Mouse (Mus musculus) intestine, embryonic 16.5 days (tissue): Measurements from ENCODE around the gene Rnf4. TPM values are rescaled to one million over a fixed set of nuclear protein-coding genes. Genes with fewer than 3 reads are reported as not detected.

Experiments used
- ATAC-seq: fragments of 200-750 bp; cut with Nextera tagmentation; 2 replicates; pipeline ENCODE4 v1.8.0; 2017; ENCODE audit warnings: moderate TSS enrichment, moderate library complexity
- H3K27ac ChIP-seq: fragments of 300-500 bp; sonication (generic); 2 replicates; pipeline ENCODE4 v1.5.1; 2014; ENCODE audit warnings: mild to moderate bottlenecking, low read length
- H3K27me3 ChIP-seq: fragments of 300-500 bp; sonication (generic); replicated peaks from 2 replicates; pipeline ENCODE4 v1.6.1; 2014; ENCODE audit warnings: low read length, control low read depth, mixed read lengths; ENCODE audit not compliant: control insufficient read depth, insufficient read depth
- H3K36me3 ChIP-seq: fragments of 300-500 bp; sonication (generic); 2 replicates; pipeline ENCODE4 v1.6.1; 2014; ENCODE audit warnings: low read length, control low read depth; ENCODE audit not compliant: control insufficient read depth, insufficient read depth
- H3K4me1 ChIP-seq: fragments of 300-500 bp; sonication (generic); 2 replicates; pipeline ENCODE4 v1.6.1; 2014; ENCODE audit warnings: low read length, control low read depth, mixed read lengths; ENCODE audit not compliant: control insufficient read depth, insufficient read depth
- H3K4me2 ChIP-seq: fragments of 300-500 bp; sonication (generic); 2 replicates; pipeline ENCODE4 v1.6.1; 2014; ENCODE audit warnings: low read depth, low read length, control low read depth
- H3K4me3 ChIP-seq: fragments of 300-500 bp; sonication (generic); 2 replicates; pipeline ENCODE4 v1.5.1; 2014; ENCODE audit warnings: mild to moderate bottlenecking, low read length
- H3K9ac ChIP-seq: fragments of 300-500 bp; sonication (generic); 2 replicates; pipeline ENCODE4 v1.6.1; 2014; ENCODE audit warnings: low read depth, low read length
- H3K9me3 ChIP-seq: fragments of 300-500 bp; sonication (generic); 2 replicates; pipeline ENCODE4 v1.6.1; 2016; ENCODE audit warnings: low read length, control low read depth; ENCODE audit not compliant: control insufficient read depth
- WGBS: fragments of 180-500 bp; shearing (Covaris S2); extraction: QIAGEN DNeasy Blood & Tissue Kit; methylation state at CpG from one replicate; pipeline ENCODE4 v1.1.7; 2014; 5-methylcytosine and 5-hydroxymethylcytosine counted together
- polyA plus RNA-seq: library from polyadenylated mRNA; unstranded; fragments of >200 nt; fragmentation: Nextera tagmentation; extraction: Ambion mirVana; gene quantifications from 2 replicates; pipeline ENCODE4 v1.2.1, GENCODE M21; 2015

Rnf4 gene
- 133 and 143 TPM in 2 replicates for polyA plus RNA-seq

DNA sequence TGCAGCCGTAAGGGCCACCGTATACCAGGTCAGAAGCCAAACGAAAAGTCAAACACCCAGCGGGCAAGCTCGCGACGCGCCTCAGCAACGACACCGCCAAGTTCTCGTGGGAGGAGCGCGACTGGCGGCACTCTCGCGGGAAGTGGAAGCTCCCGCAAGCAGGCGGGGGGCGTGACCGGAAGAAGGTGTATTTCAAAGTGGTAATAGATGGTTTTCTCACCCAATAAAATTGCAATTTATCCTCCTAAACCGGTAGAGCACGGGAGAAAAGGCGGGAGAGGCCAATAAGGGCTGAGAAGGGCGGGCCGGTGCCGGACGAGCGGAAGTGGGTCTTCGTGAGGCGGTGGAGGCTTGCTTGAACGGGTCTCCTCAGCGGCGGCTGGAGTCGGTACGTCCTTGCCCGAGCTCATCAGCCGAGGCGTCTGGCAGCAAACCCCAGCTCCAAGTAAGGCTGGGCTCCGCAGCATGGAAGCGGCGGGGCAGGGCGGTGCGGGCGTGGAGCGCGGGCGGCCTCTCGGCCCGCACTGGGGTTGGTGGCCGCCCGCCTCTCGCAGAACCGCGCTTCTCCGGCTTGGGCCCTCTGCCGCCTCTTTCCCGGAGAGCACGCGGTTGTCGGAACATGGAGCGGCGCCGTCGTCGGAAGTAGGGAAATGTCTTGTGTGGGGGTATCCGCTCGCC lies at the start of gene Rnf4:
TSS of gene Rnf4 (plus strand) at position 193 of the 678 bp plus-strand sequence.
- WGBS: under 1% methylated on average over 67 of the region's 67 CpGs
- no peaks in the 10 kb centered on the region for H3K27me3 ChIP-seq

DNA sequence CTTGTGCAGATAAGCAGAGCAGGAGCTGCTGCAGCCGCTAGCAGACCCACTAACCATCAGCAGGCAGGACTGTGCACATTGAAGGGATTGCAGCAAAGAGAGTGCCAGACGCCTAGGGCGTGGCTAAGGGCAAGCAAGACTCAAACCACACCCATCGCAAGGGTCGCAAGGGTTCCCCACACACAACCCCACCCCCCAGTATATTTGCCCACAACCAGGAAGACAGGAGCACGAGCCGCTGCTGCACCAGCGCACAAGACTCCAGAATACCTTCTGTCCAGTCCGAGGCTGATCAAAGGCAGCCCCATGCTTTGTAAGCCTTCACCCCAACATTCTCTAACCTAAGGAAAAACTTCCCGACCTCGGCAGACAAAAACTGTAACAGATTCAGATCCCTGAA lies 49.6 kb upstream of the Rnf4 start:
- WGBS: 5% methylated on average over 11 of the region's 11 CpGs
- Histone ChIP-seq H3K27ac (no peak overlapping the region), H3K4me1 (peaks cover 12% of the 10 kb centered on the region; the same call in 1 of the 2 replicates), H3K9ac (no peak overlapping the region), H3K36me3 (no peaks in the 10 kb centered on the region), H3K4me2 (peak overlapping the region; percentile 91), H3K9me3 (no peaks in the 10 kb centered on the region), H3K27me3 (peaks cover 40% of the 10 kb centered on the region), H3K4me3 (peak overlapping the region; percentile 53)
- ATAC-seq: no peak

More for the DNA sequence above, at the start of gene Rnf4:
- Histone ChIP-seq H3K36me3 (no peaks in the 10 kb centered on the region), H3K4me3 (peak within 1 kb of the TSS; percentile 98), H3K4me1 (peaks cover 9% of the 10 kb centered on the region), H3K9ac (peak within 1 kb of the TSS; percentile 99), H3K27ac (peak within 1 kb of the TSS; percentile 97), H3K9me3 (no peaks in the 10 kb centered on the region), H3K4me2 (peak within 1 kb of the TSS; percentile 79)
- peak; percentile 98 for ATAC-seq

DNA sequence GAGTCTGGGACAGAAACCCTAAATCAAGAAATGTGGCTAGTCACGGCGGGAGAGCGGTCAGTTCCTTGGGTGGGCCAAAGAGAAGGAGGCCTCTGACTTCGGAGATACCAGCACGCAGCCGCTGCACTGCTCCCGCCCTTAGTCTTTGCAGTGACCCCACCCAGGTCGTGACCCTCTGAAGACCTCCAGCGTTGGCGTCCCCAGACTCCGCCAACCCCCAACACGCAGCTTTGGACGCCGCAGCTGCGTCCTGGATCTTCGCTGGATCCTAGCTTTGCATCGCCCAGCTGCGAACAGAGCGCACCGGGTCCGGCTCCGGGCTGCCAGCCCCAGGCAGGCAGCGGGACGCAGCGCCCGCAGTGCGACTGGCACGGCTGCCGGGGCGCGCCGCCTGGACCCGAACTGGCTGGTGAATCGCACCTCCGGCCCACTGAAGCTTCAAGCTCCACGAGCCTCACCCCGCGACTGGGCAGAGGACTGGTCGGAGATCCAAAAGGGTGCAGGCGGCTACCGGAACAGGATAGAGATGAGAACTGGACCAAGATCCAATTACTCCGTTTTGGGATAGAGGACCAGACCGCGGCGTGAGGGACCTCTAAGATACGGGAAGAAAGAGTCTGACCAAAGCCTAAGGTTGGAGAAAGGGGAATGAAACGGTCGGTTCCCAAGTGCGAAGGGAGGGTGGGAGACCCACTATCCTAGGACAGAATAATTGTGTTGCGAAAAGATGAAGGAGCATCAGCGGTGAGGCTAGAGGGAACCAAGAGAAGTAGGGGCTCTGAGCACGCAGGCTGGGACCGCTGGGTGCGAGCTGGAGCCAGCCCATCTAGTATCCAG lies 48.9 kb upstream of the Rnf4 start:
- H3K4me2 ChIP-seq: peak overlapping the region; percentile 91
- H3K36me3 ChIP-seq: no peaks in the 10 kb centered on the region
- H3K9me3 ChIP-seq: no peaks in the 10 kb centered on the region
- peaks cover 40% of the 10 kb centered on the region for H3K27me3 ChIP-seq
- peak overlapping the region; percentile 53 for H3K4me3 ChIP-seq
- peaks cover 12% of the 10 kb centered on the region; the same call in 1 of the 2 replicates for H3K4me1 ChIP-seq
- under 1% methylated on average over 54 of the region's 54 CpGs for WGBS
- H3K9ac ChIP-seq: no peak overlapping the region
- ATAC-seq: no peak
- H3K27ac ChIP-seq: no peak overlapping the region

DNA sequence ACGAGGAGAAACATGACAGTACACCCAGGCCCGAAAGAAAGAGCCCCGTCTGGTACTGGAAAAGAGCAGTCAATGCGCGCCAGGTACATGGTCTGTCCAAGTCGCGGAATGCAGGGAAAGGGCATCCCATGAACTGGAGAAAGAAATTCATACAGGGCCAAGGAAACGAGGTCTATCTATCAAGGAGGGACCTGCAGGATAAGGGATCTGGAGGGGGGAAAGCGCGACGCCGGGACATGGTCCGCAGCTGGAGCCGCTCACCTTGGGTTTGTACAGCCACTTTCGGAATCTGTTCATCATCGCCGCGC lies 48.3 kb upstream of the Rnf4 start:
- no peak overlapping the region for H3K27ac ChIP-seq
- peaks cover 12% of the 10 kb centered on the region; the same call in 1 of the 2 replicates for H3K4me1 ChIP-seq
- peaks cover 40% of the 10 kb centered on the region for H3K27me3 ChIP-seq
- H3K9me3 ChIP-seq: no peaks in the 10 kb centered on the region
- H3K9ac ChIP-seq: no peak overlapping the region
- peak overlapping the region; percentile 91 for H3K4me2 ChIP-seq
- H3K4me3 ChIP-seq: peak overlapping the region; percentile 53
- under 1% methylated on average over 18 of the region's 18 CpGs for WGBS
- ATAC-seq: peak; percentile 12; the same call in 1 of the 2 replicates
- H3K36me3 ChIP-seq: no peaks in the 10 kb centered on the region

DNA sequence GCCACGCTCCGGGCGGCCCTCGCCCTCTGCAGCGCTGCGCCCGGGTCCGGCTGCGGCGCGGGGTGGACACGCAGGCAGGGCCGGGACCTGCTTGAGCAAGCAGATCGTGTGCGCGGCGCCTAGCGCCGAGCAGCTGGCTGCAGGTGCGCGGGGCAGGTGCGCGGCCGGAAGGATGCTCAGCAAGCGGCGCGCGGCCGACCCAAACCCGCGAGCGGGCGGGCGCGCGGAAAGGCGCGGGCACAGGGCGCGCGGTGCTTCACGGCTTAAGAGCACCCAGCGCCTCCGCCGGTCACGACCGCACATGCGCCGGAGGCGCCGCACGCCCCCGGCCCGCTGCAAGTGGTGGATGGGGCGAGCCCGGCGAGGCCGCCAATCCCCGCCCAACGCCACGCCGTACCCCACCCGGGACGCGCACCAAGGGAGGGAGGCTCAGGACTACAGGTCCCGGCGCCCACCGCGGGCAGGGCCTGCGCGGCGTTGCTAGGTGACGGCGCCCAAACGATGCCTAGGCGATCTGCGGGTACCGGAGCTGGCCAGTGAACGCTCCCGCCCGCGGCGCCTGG lies 47.9 kb upstream of the Rnf4 start, which contains the start of the genes Zfyve28 and Cfap99:
TSS of gene Zfyve28 (minus strand) at position 296 of the 563 bp plus-strand sequence.
TSS of gene Cfap99 (plus strand) at position 447 of the 563 bp plus-strand sequence.
- Histone ChIP-seq H3K9ac (peak within 1 kb of the TSS; percentile 25; the same call in 1 of the 2 replicates), H3K27me3 (peaks cover 40% of the 10 kb centered on the region), H3K36me3 (no peaks in the 10 kb centered on the region), H3K9me3 (no peaks in the 10 kb centered on the region), H3K4me3 (peak within 1 kb of the TSS; percentile 53), H3K27ac (no peak within 1 kb of the TSS), H3K4me2 (peak within 1 kb of the TSS; percentile 91), H3K4me1 (peaks cover 12% of the 10 kb centered on the region; the same call in 1 of the 2 replicates)
- peak; percentile 92 for ATAC-seq
- under 1% methylated on average over 76 of the region's 83 CpGs for WGBS

DNA sequence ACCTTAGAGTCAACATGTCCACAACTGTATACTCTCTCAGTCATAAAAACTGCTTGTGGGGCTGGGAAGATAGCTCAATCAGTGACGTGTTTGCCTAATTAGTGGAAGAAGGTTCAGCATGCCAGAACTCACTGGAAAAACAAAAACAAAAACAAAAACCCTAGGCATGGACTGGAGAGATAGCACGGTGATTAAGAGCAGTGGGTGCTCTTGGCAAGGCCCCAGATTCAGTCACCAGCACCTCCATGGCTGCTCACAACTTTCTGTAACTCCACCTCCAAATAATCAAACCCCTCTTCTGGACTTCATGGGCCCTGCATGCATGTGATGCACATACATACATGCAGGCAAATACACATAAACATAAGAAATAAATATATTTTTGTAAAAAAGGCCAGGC lies 46.8 kb upstream of the Rnf4 start:
- Histone ChIP-seq H3K4me1 (peaks cover 13% of the 10 kb centered on the region; the same call in 1 of the 2 replicates), H3K27ac (no peak overlapping the region), H3K36me3 (no peaks in the 10 kb centered on the region), H3K4me3 (no peak overlapping the region), H3K9ac (no peak overlapping the region), H3K4me2 (no peak overlapping the region), H3K9me3 (no peaks in the 10 kb centered on the region), H3K27me3 (peaks cover 40% of the 10 kb centered on the region)
- ATAC-seq: no peak
- WGBS: 63% methylated on average over 2 of the region's 2 CpGs

DNA sequence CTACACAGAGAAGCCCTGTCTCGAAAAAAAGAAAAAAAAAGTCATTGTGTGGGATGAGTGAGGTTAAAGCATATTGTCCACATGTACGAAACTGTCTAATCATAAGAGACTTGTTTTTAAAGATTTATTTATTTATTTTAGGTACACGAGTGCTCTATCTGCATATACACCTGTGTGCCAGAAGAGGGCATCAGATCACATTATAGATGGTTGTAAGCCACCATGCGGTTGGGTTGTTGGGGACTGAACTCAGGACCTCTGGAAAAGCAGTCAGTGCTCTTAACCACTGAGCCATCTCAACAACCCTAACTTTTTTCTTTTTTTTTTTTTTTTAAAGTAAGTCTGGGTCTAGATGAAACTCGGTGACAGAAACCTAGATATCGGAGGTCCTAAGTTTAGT lies 42.7 kb upstream of the Rnf4 start:
- WGBS: 81% methylated on average over 6 of the region's 6 CpGs

DNA sequence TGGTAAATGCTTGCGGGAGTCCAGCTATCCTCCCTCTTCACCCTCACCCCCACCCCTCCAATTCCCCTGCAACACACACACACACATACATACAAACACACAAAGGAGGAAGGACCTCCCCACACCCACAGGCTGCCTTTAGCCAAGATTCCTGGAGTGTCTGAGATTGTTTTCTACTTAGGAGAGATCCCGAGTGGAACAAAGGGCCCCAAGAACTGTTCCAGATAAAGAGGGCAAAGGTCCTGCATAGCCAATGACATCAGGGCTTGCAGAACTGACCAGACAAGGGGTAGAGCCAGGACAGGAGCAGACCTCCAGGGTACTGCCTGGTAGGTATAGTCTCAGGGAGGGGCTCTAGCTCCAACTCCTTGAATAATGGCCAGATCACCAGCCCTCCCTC lies 41.4 kb upstream of the Rnf4 start:
- no peak overlapping the region for H3K27ac ChIP-seq
- H3K9me3 ChIP-seq: no peaks in the 10 kb centered on the region
- 29% methylated on average over 2 of the region's 2 CpGs for WGBS
- H3K4me1 ChIP-seq: peaks cover 5% of the 10 kb centered on the region; the same call in 1 of the 2 replicates
- peak; percentile 82 for ATAC-seq
- H3K27me3 ChIP-seq: peaks cover 1% of the 10 kb centered on the region; the same call in 1 of the 2 replicates
- no peak overlapping the region for H3K9ac ChIP-seq
- H3K36me3 ChIP-seq: no peaks in the 10 kb centered on the region
- no peak overlapping the region for H3K4me2 ChIP-seq
- no peak overlapping the region for H3K4me3 ChIP-seq

More for the DNA sequence above, 42.7 kb upstream of the Rnf4 start:
- H3K9ac ChIP-seq: no peak overlapping the region
- no peak overlapping the region for H3K4me3 ChIP-seq
- H3K27me3 ChIP-seq: peaks cover 13% of the 10 kb centered on the region
- no peak overlapping the region for H3K27ac ChIP-seq
- H3K9me3 ChIP-seq: no peaks in the 10 kb centered on the region
- ATAC-seq: no peak
- peaks cover 5% of the 10 kb centered on the region; the same call in 1 of the 2 replicates for H3K4me1 ChIP-seq
- H3K36me3 ChIP-seq: no peaks in the 10 kb centered on the region
- H3K4me2 ChIP-seq: no peak overlapping the region

DNA sequence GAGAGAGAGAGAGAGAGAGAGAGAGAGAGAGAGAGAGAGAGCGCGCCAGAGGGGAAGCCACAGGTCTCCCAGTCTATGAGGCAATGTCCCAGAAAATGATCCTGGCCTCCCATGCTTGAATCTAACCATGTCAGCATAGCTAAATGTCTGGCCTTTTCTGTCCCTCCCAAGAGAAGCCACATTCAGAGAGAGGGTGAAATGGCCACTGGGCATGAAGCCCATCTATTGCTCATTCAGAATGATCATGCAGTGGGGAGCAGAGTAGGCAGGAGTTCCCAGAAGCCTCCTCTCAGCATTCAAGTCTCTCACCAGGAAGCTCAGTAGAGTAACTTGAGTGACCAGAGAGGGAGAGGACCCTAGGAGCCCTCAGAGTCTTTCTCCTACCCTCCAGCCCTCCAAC lies 40.9 kb upstream of the Rnf4 start:
- H3K36me3 ChIP-seq: no peaks in the 10 kb centered on the region
- no peaks in the 10 kb centered on the region for H3K9me3 ChIP-seq
- 88% methylated on average over 2 of the region's 2 CpGs for WGBS
- H3K4me1 ChIP-seq: peaks cover 5% of the 10 kb centered on the region; the same call in 1 of the 2 replicates
- H3K9ac ChIP-seq: no peak overlapping the region
- ATAC-seq: peak; percentile 54; the same call in 1 of the 2 replicates
- H3K27ac ChIP-seq: no peak overlapping the region
- H3K4me3 ChIP-seq: no peak overlapping the region
- no peaks in the 10 kb centered on the region for H3K27me3 ChIP-seq
- H3K4me2 ChIP-seq: no peak overlapping the region
